Mouse (Mus musculus): ENCODE measurements around the gene Znrf2. TPM values are rescaled to one million over a fixed set of nuclear protein-coding genes. Genes with fewer than 3 reads are reported as not detected.

The Znrf2 gene
- total and polyA plus RNA-seq, 3 experiments: 16.1 to 21.3 TPM; not detected in 1

DNA sequence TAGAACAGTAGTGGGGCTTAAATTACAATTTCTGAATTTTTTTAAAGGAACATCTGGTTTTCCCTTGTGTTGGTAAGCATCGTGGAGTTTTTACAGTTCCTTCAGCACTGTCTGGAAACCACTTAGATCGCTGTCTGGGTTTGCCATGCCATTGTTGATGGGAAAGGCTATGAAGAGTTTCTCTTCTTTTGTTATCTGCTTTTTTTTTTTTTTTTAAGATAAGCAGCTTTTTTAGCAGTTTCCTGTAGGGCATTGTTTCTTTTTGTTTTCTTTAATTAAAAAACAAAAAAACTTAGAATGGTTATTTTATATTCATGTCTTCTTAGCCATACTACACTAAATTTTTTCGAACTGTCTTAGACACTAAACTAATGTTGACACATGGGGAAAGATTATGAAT lies 60.9 kb downstream of the Znrf2 start:
- Histone ChIP-seq H3K4me1 (ENCODE audit: control insufficient read depth in 1 of 2, insufficient read depth in 2 of 2, low read length in 2 of 2) (peaks cover 5 to 8% of the 10 kb centered on the region in 2 experiments; a peak in 3 of 4 replicates), H3K4me3 (ENCODE audit: control insufficient read depth in 1 of 2, insufficient read depth in 1 of 2, low read depth in 2 of 2, low read length in 2 of 2) (no peak overlapping the region), H3K79me2 (ENCODE audit: control insufficient read depth, insufficient read depth, low read length, poor library complexity) (peaks cover 3% of the 10 kb centered on the region; the same call in 1 of the 2 replicates), H3K9me3 (replicated peaks; ENCODE audit: insufficient read depth, low read length) (no peaks in the 10 kb centered on the region), H3K27me3 (ENCODE audit: control insufficient read depth in 1 of 2, insufficient read depth in 2 of 2, low read length in 2 of 2) (no peaks in the 10 kb centered on the region), H3K9ac (ENCODE audit: control insufficient read depth, low read depth, low read length, poor library complexity, severe bottlenecking) (no peak overlapping the region), H3K36me3 (ENCODE audit: control insufficient read depth in 1 of 2, insufficient read depth in 2 of 2, low read length in 2 of 2) (peaks cover 2 to 20% of the 10 kb centered on the region in 2 experiments; a peak in 3 of 4 replicates), H3K27ac (ENCODE audit: control insufficient read depth, low read depth, low read length) (no peak overlapping the region)
- TF ChIP-seq POLR2AphosphoS5 (IDR thresholded peaks at IDR 0.05; ENCODE audit: borderline replicate concordance, low read depth, low read length): no peak
- peak; percentile 92 for TF ChIP-seq ZNF384 (IDR thresholded peaks at IDR 0.05; ENCODE audit: low read depth, low read length)
- TF ChIP-seq ZKSCAN1 (IDR thresholded peaks at IDR 0.05; ENCODE audit: low read depth, low read length): no peak
- TF ChIP-seq CHD1 (IDR thresholded peaks at IDR 0.05; ENCODE audit: low read depth, low read length): no peak
- TF ChIP-seq TCF12 (IDR thresholded peaks at IDR 0.05; ENCODE audit: low read depth, low read length): peak; percentile 49; the same call in 1 of the 2 replicates
- no peak for TF ChIP-seq GABPA (IDR thresholded peaks at IDR 0.05; ENCODE audit: low read depth, low read length)
- no peak for TF ChIP-seq MEF2A (IDR thresholded peaks at IDR 0.05; ENCODE audit: extremely low read depth, insufficient replicate concordance, low read depth, low read length, poor library complexity, severe bottlenecking)
- no peak for TF ChIP-seq SIN3A (IDR thresholded peaks at IDR 0.05; ENCODE audit: low read length)
- TF ChIP-seq NRF1 (IDR thresholded peaks at IDR 0.05; ENCODE audit: insufficient read depth, low read depth, low read length, poor library complexity, severe bottlenecking): no peak
- peak; percentile 43; a peak in 3 of 4 replicates for TF ChIP-seq EP300 (IDR thresholded peaks at IDR 0.05; ENCODE audit: low read depth in 1 of 2, low read length in 2 of 2)
- TF ChIP-seq GATA1 (IDR thresholded peaks at IDR 0.05; ENCODE audit: low read depth, low read length): peak; percentile 67
- no peak for TF ChIP-seq USF2 (IDR thresholded peaks at IDR 0.05; ENCODE audit: borderline replicate concordance in 1 of 2, insufficient read depth in 1 of 2, low read depth in 1 of 2, low read length in 2 of 2)
- no peak for TF ChIP-seq CHD2 (IDR thresholded peaks at IDR 0.05; ENCODE audit: low read length)
- TF ChIP-seq USF1 (IDR thresholded peaks at IDR 0.05; ENCODE audit: low read depth, low read length): no peak
- no peak for TF ChIP-seq POLR2A (IDR thresholded peaks at IDR 0.05; ENCODE audit: control insufficient read depth in 1 of 2, insufficient read depth in 1 of 2, low read depth in 1 of 2, low read length in 2 of 2, poor library complexity in 1 of 2)
- TF ChIP-seq RCOR1 (IDR thresholded peaks at IDR 0.05; ENCODE audit: low read depth, low read length): no peak
- TF ChIP-seq UBTF (IDR thresholded peaks at IDR 0.05; ENCODE audit: borderline replicate concordance, insufficient read depth, low read depth, low read length): no peak
- TF ChIP-seq KAT2A (conservative IDR thresholded peaks at IDR 0.05; ENCODE audit: low read depth, low read length): no peak
- no peak for TF ChIP-seq ZC3H11A (IDR thresholded peaks at IDR 0.05; ENCODE audit: low read depth, low read length)
- TF ChIP-seq NELFE (IDR thresholded peaks at IDR 0.05; ENCODE audit: low read depth, low read length): no peak
- no peak for TF ChIP-seq RAD21 (IDR thresholded peaks at IDR 0.05; ENCODE audit: low read depth, low read length)
- peak; percentile 20 for DNase-seq (ENCODE audit: low read depth, low spot score)
